Mouse (Mus musculus) neural tube, embryonic 11.5 days (tissue): ENCODE results near the gene Unc13b. TPM values are rescaled to one million over a fixed set of nuclear protein-coding genes. Genes with fewer than 3 reads are reported as not detected.
A peak's percentile ranks its signal among the peaks of the same experiment; 100 is the strongest.

Source experiments
- ATAC-seq: fragments of 200-750 bp; cut with Nextera tagmentation; 2 replicates; pipeline ENCODE4 v1.8.0; 2017; ENCODE audit warnings: moderate number of reproducible peaks, mild to moderate bottlenecking, moderate TSS enrichment, moderate library complexity; ENCODE audit not compliant: insufficient read depth, low FRiP score, low TSS enrichment
- DNase-seq: peaks from one replicate; pipeline ENCODE4 v3.0.0-alpha.2; 2015; ENCODE audit warnings: low spot score
- H3K27ac ChIP-seq: fragments of 300-500 bp; sonication (generic); 2 replicates; pipeline ENCODE4 v1.5.1; 2014; ENCODE audit warnings: low read depth, mild to moderate bottlenecking, low read length
- H3K27me3 ChIP-seq: fragments of 300-500 bp; sonication (generic); 2 replicates; pipeline ENCODE4 v1.6.1; 2014; ENCODE audit warnings: mild to moderate bottlenecking, low read length, mixed read lengths; ENCODE audit not compliant: control insufficient read depth, insufficient read depth
- H3K36me3 ChIP-seq: fragments of 300-500 bp; sonication (generic); 2 replicates; pipeline ENCODE4 v1.6.1; 2014; ENCODE audit warnings: mild to moderate bottlenecking, low read length, moderate library complexity, mixed read lengths; ENCODE audit not compliant: control insufficient read depth, insufficient read depth
- H3K4me1 ChIP-seq: fragments of 300-500 bp; sonication (generic); 2 replicates; pipeline ENCODE4 v1.6.1; 2014; ENCODE audit warnings: low read length, mixed read lengths; ENCODE audit not compliant: control insufficient read depth, insufficient read depth
- H3K4me2 ChIP-seq: fragments of 300-500 bp; sonication (generic); 2 replicates; pipeline ENCODE4 v1.6.1; 2014; ENCODE audit warnings: low read depth, mild to moderate bottlenecking, moderate library complexity
- H3K4me3 ChIP-seq: fragments of 300-500 bp; sonication (generic); 2 replicates; pipeline ENCODE4 v1.5.1; 2014; ENCODE audit warnings: low read depth, low read length
- H3K9ac ChIP-seq: fragments of 300-500 bp; sonication (generic); 2 replicates; pipeline ENCODE4 v1.6.1; 2014; ENCODE audit warnings: mild to moderate bottlenecking, low read length
- H3K9me3 ChIP-seq: fragments of 300-500 bp; sonication (generic); 2 replicates; pipeline ENCODE4 v1.6.1; 2016; ENCODE audit warnings: low read length; ENCODE audit not compliant: control insufficient read depth
- WGBS: fragments of 180-500 bp; shearing (Covaris S2); extraction: QIAGEN DNeasy Blood & Tissue Kit; methylation state at CpG from one replicate; pipeline ENCODE4 v1.1.7; 2014; 5-methylcytosine and 5-hydroxymethylcytosine counted together
- polyA plus RNA-seq: library from polyadenylated mRNA; unstranded; fragments of >200 nt; fragmentation: Nextera tagmentation; extraction: Ambion mirVana; gene quantifications from 2 replicates; pipeline ENCODE4 v1.2.1, GENCODE M21; 2014

The Unc13b gene
- polyA plus RNA-seq, 1 experiment from 2014 or later, result 18.9 TPM

- H3K9ac ChIP-seq, result no peak overlapping the region
- no peak overlapping the region for H3K27ac ChIP-seq
- ATAC-seq (no peak), DNase-seq (no peak)
- H3K4me1 ChIP-seq, result peaks cover 10% of the 10 kb centered on the region
- 87% methylated on average over 14 of the region's 14 CpGs for WGBS
- no peak overlapping the region for H3K4me3 ChIP-seq
- peaks cover 17% of the 10 kb centered on the region for H3K36me3 ChIP-seq
- H3K4me2 ChIP-seq, result no peak overlapping the region
- no peaks in the 10 kb centered on the region for H3K9me3 ChIP-seq
- H3K27me3 ChIP-seq, result no peaks in the 10 kb centered on the region
Measured at GRCm38 (mm10) chr4:43033481-43033880, 25.3 kb upstream of the Unc13b start.

GRCm38 (mm10) chr4:43035851-43036250, 22.9 kb upstream of the Unc13b start:
- H3K9me3 ChIP-seq, result no peaks in the 10 kb centered on the region
- no peak overlapping the region for H3K4me3 ChIP-seq
- H3K4me2 ChIP-seq, result no peak overlapping the region
- no peak overlapping the region for H3K9ac ChIP-seq
- H3K36me3 ChIP-seq, result peaks cover 12% of the 10 kb centered on the region
- 83% methylated on average over 6 of the region's 6 CpGs for WGBS
- DNase-seq (no peak), ATAC-seq (no peak)
- H3K27ac ChIP-seq, result no peak overlapping the region
- peaks cover 14% of the 10 kb centered on the region for H3K4me1 ChIP-seq
- H3K27me3 ChIP-seq, result no peaks in the 10 kb centered on the region

GRCm38 (mm10) chr4:43036356-43036755, 22.4 kb upstream of the Unc13b start:
- WGBS, result 84% methylated on average over 10 of the region's 10 CpGs
- Histone ChIP-seq H3K4me3 (no peak overlapping the region), H3K4me1 (peaks cover 15% of the 10 kb centered on the region), H3K27ac (no peak overlapping the region), H3K36me3 (peaks cover 12% of the 10 kb centered on the region), H3K4me2 (no peak overlapping the region), H3K27me3 (no peaks in the 10 kb centered on the region), H3K9ac (no peak overlapping the region), H3K9me3 (no peaks in the 10 kb centered on the region)
- ATAC-seq (no peak), DNase-seq (no peak)

- Histone ChIP-seq H3K36me3 (peaks cover 12% of the 10 kb centered on the region), H3K9ac (no peak overlapping the region), H3K4me2 (no peak overlapping the region; the same call in 1 of the 2 replicates), H3K27me3 (no peaks in the 10 kb centered on the region), H3K4me3 (no peak overlapping the region), H3K4me1 (peaks cover 10% of the 10 kb centered on the region; the same call in 1 of the 2 replicates), H3K9me3 (no peaks in the 10 kb centered on the region), H3K27ac (no peak overlapping the region)
- ATAC-seq (no peak), DNase-seq (no peak)
- WGBS, result 74% methylated on average over 4 of the region's 4 CpGs
Measured at GRCm38 (mm10) chr4:43037860-43038566, 20.7 kb upstream of the Unc13b start.

- peaks cover 10% of the 10 kb centered on the region; the same call in 1 of the 2 replicates for H3K4me1 ChIP-seq
- no peak for DNase-seq
- no peak for ATAC-seq
- H3K4me2 ChIP-seq, result peak overlapping the region; percentile 71
- 64% methylated on average over 15 of the region's 15 CpGs for WGBS
- no peaks in the 10 kb centered on the region for H3K9me3 ChIP-seq
- H3K27ac ChIP-seq, result no peak overlapping the region
- no peaks in the 10 kb centered on the region for H3K27me3 ChIP-seq
- peaks cover 6% of the 10 kb centered on the region for H3K36me3 ChIP-seq
- H3K4me3 ChIP-seq, result peak overlapping the region; percentile 58
- peak overlapping the region; percentile 66; the same call in 1 of the 2 replicates for H3K9ac ChIP-seq
Measured at GRCm38 (mm10) chr4:43038567-43039495, 19.9 kb upstream of the Unc13b start.

- no peaks in the 10 kb centered on the region for H3K9me3 ChIP-seq
- H3K27ac ChIP-seq, result 0 out of 2 replicates have a peak overlapping the region, but pooled peaks have one; percentile 17
- peaks cover 5% of the 10 kb centered on the region; the same call in 1 of the 2 replicates for H3K36me3 ChIP-seq
- ATAC-seq (peak; percentile 11), DNase-seq (no peak)
- H3K4me2 ChIP-seq, result peak overlapping the region; percentile 71
- H3K27me3 ChIP-seq, result no peaks in the 10 kb centered on the region
- peak overlapping the region; percentile 58 for H3K4me3 ChIP-seq
- peaks cover 15% of the 10 kb centered on the region for H3K4me1 ChIP-seq
- WGBS, result 4% methylated on average over 11 of the region's 11 CpGs
- peak overlapping the region; percentile 66 for H3K9ac ChIP-seq
Measured at GRCm38 (mm10) chr4:43039609-43040008, 19.1 kb upstream of the Unc13b start.

GRCm38 (mm10) chr4:43040114-43040572, 18.6 kb upstream of the Unc13b start:
- Histone ChIP-seq H3K27ac (0 out of 2 replicates have a peak overlapping the region, but pooled peaks have one; percentile 17), H3K4me2 (peak overlapping the region; percentile 71), H3K9me3 (no peaks in the 10 kb centered on the region), H3K36me3 (peaks cover 5% of the 10 kb centered on the region; the same call in 1 of the 2 replicates), H3K4me1 (peaks cover 20% of the 10 kb centered on the region), H3K4me3 (peak overlapping the region; percentile 58), H3K27me3 (no peaks in the 10 kb centered on the region), H3K9ac (peak overlapping the region; percentile 66)
- peak; percentile 95 for DNase-seq
- ATAC-seq, result peak; percentile 93
- 0% methylated on average over 24 of the region's 25 CpGs for WGBS

GRCm38 (mm10) chr4:43040881-43041547, 17.7 kb upstream of the Unc13b start:
- H3K9me3 ChIP-seq, result no peaks in the 10 kb centered on the region
- H3K4me2 ChIP-seq, result no peak overlapping the region
- peaks cover 20% of the 10 kb centered on the region for H3K4me1 ChIP-seq
- H3K4me3 ChIP-seq, result no peak overlapping the region
- WGBS, result 65% methylated on average over 9 of the region's 9 CpGs
- ATAC-seq (no peak), DNase-seq (no peak)
- H3K27ac ChIP-seq, result 0 out of 2 replicates have a peak overlapping the region, but pooled peaks have one; percentile 29
- H3K9ac ChIP-seq, result no peak overlapping the region
- peaks cover 3% of the 10 kb centered on the region; the same call in 1 of the 2 replicates for H3K36me3 ChIP-seq
- H3K27me3 ChIP-seq, result no peaks in the 10 kb centered on the region
